Mouse (Mus musculus) CD4-positive helper T cell, adult 2 months (primary cell): ENCODE measurements around the gene Raly.

Source experiments
- DNase-seq: peaks from one replicate; pipeline ENCODE4 v3.0.0-alpha.2; 2012; ENCODE audit warnings: low read depth, missing footprints, low spot score

The Raly gene

DNA sequence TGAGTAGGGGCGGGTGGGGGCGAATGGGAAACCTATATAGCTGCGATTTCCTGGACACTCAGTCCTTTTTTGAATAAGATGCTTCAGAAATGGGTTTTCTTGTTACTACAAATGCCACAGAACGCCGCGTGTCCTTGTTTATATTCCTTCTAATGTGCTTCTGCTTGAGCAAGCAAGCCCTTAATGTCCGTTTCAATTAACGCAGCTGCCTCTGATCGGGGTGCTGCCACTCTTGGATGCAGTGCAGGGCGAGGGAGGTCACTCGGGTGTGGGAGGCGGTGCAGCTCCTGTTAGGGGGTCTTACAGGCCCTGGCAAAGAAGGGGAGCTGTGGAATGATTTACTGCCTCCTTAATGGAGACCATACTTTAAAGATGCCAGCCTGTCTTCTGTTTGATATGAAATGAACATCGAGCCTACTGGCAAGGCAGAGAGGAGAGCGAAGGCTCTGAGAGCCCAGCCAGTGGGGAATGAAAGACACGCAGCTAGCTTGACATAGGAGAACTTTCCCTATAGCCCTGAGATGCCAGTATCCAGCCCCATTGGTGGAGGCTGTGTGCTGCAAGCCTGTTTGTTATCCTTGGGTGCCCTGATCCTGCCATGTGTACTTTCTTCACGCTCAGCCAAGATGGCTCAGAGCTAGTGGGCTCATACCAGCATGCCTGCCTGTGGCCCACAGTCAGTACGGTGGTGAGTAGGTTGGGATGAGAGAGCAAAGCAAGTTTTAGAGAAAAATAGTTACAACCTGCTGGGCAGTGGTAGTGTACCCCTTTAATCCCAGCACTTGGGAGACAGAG, 7.8 kb upstream of the Raly start:
- no peak for DNase-seq

- no peak for DNase-seq
Measured at GRCm38 (mm10) chr2:154785284-154785683, 5.6 kb upstream of the Raly start.

- DNase-seq, result no peak
Measured at GRCm38 (mm10) chr2:154786187-154786586, 4.7 kb upstream of the Raly start.

DNA sequence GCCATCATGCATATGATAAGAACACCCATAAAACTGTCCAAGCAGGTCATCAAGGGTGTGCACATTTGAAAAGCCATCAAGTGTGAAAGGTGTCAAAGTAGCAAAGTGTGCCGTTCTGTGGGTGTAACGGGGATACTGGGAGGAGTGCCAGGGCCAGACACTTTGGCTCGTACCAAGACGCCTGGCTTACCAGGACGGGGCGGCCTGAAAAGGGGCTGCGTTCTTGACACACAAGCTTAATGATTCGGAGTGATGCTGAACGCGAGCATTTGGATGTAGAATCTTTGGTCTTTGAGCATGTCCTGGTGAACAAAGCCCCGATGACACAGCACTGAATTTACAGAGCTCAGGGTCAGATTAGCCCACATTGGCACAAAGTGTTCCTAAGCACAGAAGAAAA, 4.1 kb upstream of the Raly start:
- DNase-seq, result no peak

DNA sequence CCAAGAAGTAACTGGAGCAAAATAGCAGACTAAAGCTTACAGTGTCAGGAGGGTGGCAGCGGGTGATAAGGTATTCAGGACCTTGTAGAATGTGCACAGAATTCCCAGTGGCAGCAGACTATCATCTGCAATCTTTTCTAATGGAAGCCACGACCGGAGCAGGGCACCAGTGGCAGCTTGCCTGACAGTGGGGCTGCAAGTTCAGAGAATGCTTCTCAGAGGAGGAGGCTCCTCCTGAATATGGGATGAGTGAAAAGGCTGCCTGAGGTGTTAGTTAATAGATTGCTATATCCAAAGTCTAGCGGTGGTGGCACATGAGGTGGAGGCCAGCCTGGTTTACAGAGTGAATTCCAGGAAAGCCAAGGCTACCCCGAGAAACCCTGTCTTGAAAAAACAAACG, 1.5 kb upstream of the Raly start:
- DNase-seq, result no peak

DNA sequence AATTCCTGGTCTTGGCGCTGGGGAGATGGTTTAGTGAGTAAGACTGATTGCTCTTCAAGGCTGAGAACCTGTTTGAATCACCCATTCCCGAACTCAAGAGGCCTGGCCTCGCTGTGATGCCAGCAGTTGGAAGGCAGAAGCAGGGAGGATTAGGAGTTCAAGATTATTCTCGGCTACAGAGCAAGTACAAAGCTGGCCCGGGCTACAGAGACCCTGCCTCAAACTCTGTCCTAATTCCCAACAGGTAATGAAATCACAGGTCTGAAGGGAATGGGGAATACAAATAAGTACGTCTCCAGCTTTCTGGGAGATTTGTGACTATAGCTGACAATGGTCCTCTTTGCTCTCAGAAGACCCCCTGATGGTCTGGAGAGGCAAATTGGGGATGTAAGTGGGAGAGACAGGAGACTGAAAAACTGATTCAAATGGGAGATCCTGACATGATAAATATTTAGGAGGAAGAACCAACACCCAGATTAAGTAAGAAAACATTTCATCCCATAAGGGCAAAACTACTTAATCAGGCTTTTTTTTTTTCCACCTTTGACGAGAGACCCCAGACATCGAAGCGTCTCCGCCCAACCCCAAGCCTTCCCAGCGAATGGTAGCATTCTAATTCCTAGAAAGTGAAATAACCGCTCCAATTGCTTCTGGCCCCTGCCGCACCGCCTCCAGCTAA, 780 bp upstream of the Raly start:
- DNase-seq, result no peak

- peak; percentile 80 for DNase-seq
Measured at GRCm38 (mm10) chr2:154791661-154792642, 1.1 kb downstream of the Raly start.

- no peak for DNase-seq
Measured at GRCm38 (mm10) chr2:154803372-154803771, 12.5 kb downstream of the Raly start.

DNA sequence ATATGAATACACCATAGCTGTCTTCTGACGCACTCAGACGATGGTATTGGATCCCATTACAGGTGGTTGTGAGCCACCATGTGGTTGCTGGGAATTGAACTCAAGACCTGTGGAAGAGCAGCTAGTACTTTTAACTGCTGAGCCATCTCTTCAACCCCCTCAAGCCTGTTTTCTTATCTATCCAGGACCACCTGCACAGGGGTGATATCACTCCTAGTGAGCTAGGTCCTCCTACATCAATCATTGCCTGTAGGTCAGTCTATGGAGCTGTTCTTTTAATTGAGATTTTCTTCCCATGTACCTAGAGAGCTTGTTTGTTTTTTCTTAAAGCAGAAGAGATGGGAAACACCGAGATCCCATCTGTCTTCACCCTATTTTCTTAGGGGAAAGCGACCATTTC, 12.9 kb downstream of the Raly start:
- DNase-seq, result no peak

DNA sequence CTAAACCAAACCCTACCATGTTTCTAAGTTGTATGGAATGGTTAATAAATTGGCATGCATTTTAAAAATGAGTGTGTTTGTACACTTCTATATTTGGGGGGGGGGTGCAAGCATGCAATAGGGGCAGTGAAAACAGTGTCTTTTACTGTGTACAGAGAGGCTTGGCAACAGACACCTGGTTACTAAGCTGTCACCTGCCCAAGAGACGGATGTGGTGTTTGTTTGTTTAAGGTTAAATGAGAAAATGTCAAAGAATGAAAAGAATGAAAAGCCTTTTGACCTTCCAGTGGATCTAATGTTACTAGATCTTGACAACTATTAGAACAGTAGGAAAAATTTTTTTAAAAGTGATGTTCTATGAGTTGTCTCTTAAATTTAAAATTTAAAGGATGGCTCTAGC, 16.8 kb downstream of the Raly start:
- peak; percentile 28 for DNase-seq

- no peak for DNase-seq
Measured at GRCm38 (mm10) chr2:154809107-154809762, 18.3 kb downstream of the Raly start.

- no peak for DNase-seq
Measured at GRCm38 (mm10) chr2:154810821-154811220, 19.9 kb downstream of the Raly start.

DNA sequence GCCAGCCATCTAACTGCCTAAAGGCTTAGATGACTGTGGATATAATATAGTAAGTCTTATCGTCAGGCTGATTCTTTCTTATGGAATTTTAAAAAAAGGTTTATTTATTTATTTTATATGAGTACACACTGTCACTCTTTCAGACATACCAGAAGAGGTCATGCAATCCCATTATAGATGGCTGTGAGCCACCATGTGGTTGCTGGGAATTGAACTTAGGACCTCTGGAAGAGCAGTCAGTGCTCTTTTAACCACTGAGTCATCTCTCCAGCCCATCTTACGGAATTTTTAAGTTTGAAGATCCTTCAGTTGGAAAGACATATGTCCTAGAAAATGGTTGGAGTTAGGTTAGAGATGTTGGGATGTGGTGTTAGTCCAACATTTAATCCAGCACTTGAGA, 22.5 kb downstream of the Raly start:
- DNase-seq, result no peak

GRCm38 (mm10) chr2:154817089-154817488, 26.2 kb downstream of the Raly start:
- DNase-seq, result no peak

- peak; percentile 34 for DNase-seq
Measured at GRCm38 (mm10) chr2:154817788-154818187, 26.9 kb downstream of the Raly start.

DNA sequence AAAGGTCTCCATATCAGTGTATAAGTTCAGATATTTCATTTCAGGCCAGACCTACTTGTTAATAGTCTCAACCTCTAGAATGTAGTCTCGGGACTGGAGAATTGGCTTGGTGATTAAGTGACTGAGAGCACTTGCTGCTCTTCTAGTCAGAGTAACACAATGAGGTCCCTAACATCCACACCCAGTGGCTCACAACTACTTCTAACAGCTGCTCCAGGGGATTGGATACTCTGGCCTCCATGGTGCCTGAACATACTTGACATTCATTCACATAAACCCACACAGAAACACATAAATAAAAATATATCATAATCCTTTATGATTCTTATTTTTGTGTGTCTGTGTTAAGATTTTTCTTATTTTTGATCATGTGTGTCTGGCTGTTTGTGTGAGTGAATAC, 27.7 kb downstream of the Raly start:
- DNase-seq, result no peak

- DNase-seq, result no peak
Measured at GRCm38 (mm10) chr2:154820346-154820745, 29.4 kb downstream of the Raly start.

DNA sequence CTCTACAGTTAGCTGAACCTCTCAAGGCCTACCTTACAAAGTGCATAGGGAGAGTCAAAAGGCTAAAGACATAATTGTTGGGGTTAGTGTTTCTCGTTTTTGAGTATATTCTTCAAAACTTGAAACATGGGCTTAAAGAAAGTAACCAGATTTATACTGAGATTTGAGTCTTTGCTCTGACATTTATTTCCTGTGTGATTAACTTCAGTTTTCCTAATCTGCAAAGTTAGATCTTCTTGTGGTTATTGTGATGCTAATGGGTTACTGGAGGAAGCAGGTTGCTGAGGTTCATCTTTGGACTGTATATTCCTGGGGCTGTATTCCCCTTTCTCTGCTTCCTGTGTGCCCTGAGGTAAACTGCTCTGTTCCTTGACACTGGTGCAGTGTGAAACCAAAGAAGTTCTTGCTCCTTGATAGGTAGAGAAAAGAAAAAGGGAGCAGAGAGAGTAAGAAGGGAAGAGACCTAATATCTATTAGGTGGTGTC, 35.2 kb downstream of the Raly start:
- peak; percentile 44 for DNase-seq

DNA sequence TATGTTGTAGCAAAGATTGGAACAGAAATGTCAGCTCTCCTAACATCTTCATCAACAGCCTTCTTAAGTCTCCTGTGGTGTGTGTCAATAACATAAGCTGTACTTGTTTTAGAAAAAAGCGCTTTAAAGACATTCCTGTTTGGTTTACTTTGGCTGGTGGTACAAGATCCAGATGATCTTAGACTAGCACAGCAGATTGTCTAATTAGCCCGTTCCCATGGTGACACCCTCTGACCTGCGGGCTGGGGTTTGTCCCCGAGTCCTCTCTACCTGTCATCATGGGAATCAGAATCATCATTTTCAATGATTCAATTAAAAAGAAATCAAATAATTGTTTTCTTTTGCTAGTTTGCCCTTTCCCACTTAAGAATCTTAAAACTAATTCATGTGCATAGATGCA, 36.6 kb downstream of the Raly start:
- DNase-seq, result no peak

DNA sequence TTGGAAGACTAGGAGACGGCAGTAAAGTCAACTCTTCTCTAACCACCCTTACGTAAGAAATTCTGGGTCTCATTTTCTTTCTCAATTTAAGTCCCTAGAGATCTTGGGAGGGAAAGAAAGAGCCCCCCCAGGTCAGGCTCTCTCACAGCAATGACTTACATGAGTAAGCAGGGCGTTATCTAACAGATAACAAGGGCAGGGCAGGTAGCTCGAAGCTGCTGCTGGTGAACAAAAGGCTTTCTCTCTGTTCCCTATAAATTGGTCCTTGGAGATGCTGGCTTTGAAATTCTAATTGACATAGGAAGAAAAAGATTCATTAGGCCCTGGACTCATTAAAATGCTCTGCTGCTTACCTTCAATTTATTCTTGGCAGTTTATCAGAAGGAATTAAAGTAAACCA, 41.6 kb downstream of the Raly start:
- DNase-seq, result no peak

DNA sequence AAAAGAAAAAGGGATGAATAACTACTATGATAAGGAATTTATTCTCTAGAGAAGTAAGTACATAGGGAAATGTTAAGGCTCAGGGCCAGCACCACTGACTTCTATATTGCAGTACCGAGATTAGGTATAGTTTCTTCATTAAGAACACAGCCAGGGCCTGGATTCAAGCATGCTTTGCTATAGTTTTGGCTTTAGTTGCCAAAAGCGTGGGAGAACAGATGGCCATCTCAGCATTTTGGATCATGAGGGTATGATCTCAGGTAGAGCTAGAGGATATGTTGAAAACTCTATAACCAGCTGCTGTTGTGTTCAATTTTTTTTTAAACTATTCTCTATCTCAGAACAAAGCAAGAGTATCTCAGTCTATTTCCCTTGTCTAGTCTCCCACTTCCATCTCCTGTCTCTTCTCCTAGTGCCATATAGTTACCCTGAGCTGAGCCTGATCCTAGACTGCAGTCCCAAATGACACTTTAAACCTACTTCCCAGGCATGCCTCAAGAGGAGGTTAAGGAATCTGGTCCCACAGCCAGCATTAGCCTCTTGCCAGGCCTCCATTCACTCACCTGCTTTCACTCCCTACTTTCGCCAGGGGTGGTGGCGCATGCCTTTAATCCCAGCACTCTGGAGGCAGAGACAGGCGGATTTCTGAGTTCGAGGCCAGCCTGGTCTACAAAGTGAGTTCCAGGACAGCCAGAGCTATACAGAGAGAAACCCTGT, 43.4 kb downstream of the Raly start:
- no peak for DNase-seq
